19 mouse cellular contexts compared by ENCODE assay signal in the genomic region with DNA sequence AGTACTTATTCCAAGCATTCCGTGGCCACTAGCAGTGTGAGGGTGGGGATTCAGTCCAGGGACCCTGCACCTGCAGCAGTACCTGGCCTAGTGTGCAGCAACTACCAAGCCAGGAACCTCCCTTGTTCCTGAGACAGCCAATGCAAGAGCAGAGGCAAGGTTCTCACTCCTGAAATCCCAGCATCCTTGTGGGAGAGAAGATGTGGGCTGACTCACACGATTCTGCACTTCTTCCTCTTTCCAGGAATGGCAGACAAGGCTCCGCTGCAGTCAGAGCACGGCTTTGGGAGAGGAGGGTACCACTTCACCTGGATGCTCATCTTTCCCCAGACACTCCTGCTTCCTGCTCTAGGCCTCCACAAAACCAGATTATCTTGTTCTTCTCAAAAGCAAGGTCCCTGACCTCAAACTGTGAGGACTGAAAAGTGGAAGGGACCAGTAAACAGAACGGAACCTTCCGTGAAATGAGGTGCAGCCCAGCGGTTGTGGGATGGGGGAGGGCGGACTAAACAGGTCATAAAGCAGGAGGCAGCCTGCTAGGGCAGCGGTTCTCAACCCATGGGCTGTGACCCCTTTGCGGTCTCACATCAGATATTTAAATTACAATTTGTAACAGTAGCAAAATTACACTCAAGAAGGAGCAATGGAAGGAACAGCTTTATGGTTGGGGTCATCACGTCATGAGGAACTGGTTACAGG. TPM values are rescaled to one million over a fixed set of nuclear protein-coding genes. Genes with fewer than 3 reads are reported as not detected.
"Had no signal": no experiment of that assay in that cellular context is flagged by ENCODE, and none has a peak within 500 bp of the region (broad histone marks: within the 10 kb centered on the region; RNA-seq: fewer than 3 reads in every experiment).

No protein-coding gene starts in this region.

- DNase-seq: kidney, adult 11 months; kidney, adult 9 months; kidney, postnatal 25 days; layer of hippocampus, adult 9-11 months; layer of hippocampus, postnatal 36 days; left cerebral cortex, postnatal 4 days; lung, adult 2 months; lung, postnatal 36 days; spleen, adult 18-20 months; thymus, adult 18-20 months; thymus, postnatal 25 days had no signal

- H3K9ac ChIP-seq: liver, embryonic 15.5 days; midbrain, embryonic 13.5 days; neural tube, embryonic 15.5 days; stomach, embryonic 15.5 days had no signal

- H3K36me3 ChIP-seq: liver, embryonic 15.5 days; midbrain, embryonic 13.5 days; neural tube, embryonic 15.5 days; stomach, embryonic 15.5 days had no signal

- H3K27me3 ChIP-seq: midbrain, embryonic 13.5 days; neural tube, embryonic 15.5 days; stomach, embryonic 15.5 days had no signal

- H3K4me2 ChIP-seq: liver, embryonic 11.5 days; liver, embryonic 15.5 days; midbrain, embryonic 13.5 days; neural tube, embryonic 15.5 days; stomach, embryonic 15.5 days had no signal

- H3K9me3 ChIP-seq: liver, embryonic 15.5 days; midbrain, embryonic 13.5 days; neural tube, embryonic 15.5 days; stomach, embryonic 15.5 days had no signal

- H3K27ac ChIP-seq: hindbrain, postnatal 0 days; liver, embryonic 15.5 days; midbrain, embryonic 13.5 days; neural tube, embryonic 15.5 days; stomach, embryonic 15.5 days had no signal

- H3K4me3 ChIP-seq: liver, embryonic 15.5 days; midbrain, embryonic 13.5 days; neural tube, embryonic 15.5 days; stomach, embryonic 15.5 days had no signal

- ATAC-seq: hindbrain, postnatal 0 days; lung, postnatal 0 days; midbrain, embryonic 13.5 days had no signal

RNA-seq across cellular contexts. Expression of a gene that starts 47.6 kb away (rescaled TPM):
- total RNA-seq: megakaryocyte progenitor cell, adult 5-6 weeks had no signal
